Mouse (Mus musculus) embryonic facial prominence, embryonic 15.5 days (tissue): ENCODE data around the gene Polh. TPM values are rescaled to one million over a fixed set of nuclear protein-coding genes. Genes with fewer than 3 reads are reported as not detected.

Experiments
- ATAC-seq: fragments of 200-750 bp; cut with Nextera tagmentation; 2 replicates; pipeline ENCODE4 v1.8.0; 2017; ENCODE audit warnings: low read depth, moderate TSS enrichment; ENCODE audit not compliant: insufficient number of reproducible peaks, low FRiP score, low TSS enrichment
- H3K27ac ChIP-seq: fragments of 300-500 bp; sonication (generic); replicated peaks from 2 replicates; pipeline ENCODE4 v1.5.1; 2015; ENCODE audit warnings: mild to moderate bottlenecking, inconsistent platforms
- H3K27me3 ChIP-seq: fragments of 300-500 bp; sonication (generic); 2 replicates; pipeline ENCODE4 v1.6.1; 2015; ENCODE audit warnings: inconsistent platforms
- H3K36me3 ChIP-seq: fragments of 300-500 bp; sonication (generic); 2 replicates; pipeline ENCODE4 v1.6.1; 2015; ENCODE audit warnings: mild to moderate bottlenecking, inconsistent platforms
- H3K4me1 ChIP-seq: fragments of 300-500 bp; sonication (generic); 2 replicates; pipeline ENCODE4 v1.6.1; 2015; ENCODE audit warnings: inconsistent platforms
- H3K4me2 ChIP-seq: fragments of 300-500 bp; sonication (generic); replicated peaks from 2 replicates; pipeline ENCODE4 v1.6.1; 2015; ENCODE audit warnings: mild to moderate bottlenecking, inconsistent platforms
- H3K4me3 ChIP-seq: fragments of 300-500 bp; sonication (generic); replicated peaks from 2 replicates; pipeline ENCODE4 v1.5.1; 2015; ENCODE audit warnings: mild to moderate bottlenecking, inconsistent platforms
- H3K9ac ChIP-seq: fragments of 300-500 bp; sonication (generic); 2 replicates; pipeline ENCODE4 v1.6.1; 2015; ENCODE audit warnings: inconsistent platforms
- H3K9me3 ChIP-seq: fragments of 300-500 bp; sonication (generic); replicated peaks from 2 replicates; pipeline ENCODE4 v1.6.1; 2016; ENCODE audit warnings: inconsistent platforms
- WGBS: fragments of 180-500 bp; shearing (Covaris S2); methylation state at CpG from one replicate; pipeline ENCODE4 v1.1.7; 2015; 5-methylcytosine and 5-hydroxymethylcytosine counted together
- polyA plus RNA-seq: library from polyadenylated mRNA; unstranded; fragments of >200 nt; fragmentation: Nextera tagmentation; extraction: Ambion mirVana; gene quantifications from 2 replicates; pipeline ENCODE4 v1.2.1, GENCODE M21; 2015

The Polh gene
- polyA plus RNA-seq, 1 experiment from 2014 or later, result 20.2 TPM

DNA sequence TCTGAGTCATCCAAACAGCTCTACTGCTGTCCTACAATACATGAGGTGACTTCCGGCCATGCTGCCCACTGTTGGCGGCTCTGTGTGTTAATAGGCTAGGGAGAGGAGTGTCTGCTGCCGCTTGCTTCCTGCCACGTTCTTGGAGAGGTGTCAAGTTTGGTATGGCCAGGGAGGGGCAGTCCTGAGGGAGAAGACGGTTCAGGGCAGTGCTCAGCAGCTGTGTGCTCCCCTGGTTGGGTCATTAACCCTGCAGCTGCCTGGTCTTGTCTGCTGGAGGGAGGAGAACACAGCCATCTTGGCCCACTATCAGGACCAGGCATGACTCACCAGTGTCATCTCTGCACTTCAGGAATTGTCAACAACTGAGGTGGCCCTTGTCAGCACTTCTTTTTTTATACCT lies 34.1 kb downstream of the Polh start:
- no peak overlapping the region for H3K27ac ChIP-seq
- H3K9ac ChIP-seq, result no peak overlapping the region
- 48% methylated on average over 5 of the region's 5 CpGs for WGBS
- H3K4me1 ChIP-seq, result peaks cover 6% of the 10 kb centered on the region; the same call in 1 of the 2 replicates
- H3K9me3 ChIP-seq, result no peaks in the 10 kb centered on the region
- ATAC-seq, result no peak
- peaks cover 92% of the 10 kb centered on the region for H3K36me3 ChIP-seq
- H3K4me2 ChIP-seq, result no peak overlapping the region
- no peaks in the 10 kb centered on the region for H3K27me3 ChIP-seq
- H3K4me3 ChIP-seq, result no peak overlapping the region

DNA sequence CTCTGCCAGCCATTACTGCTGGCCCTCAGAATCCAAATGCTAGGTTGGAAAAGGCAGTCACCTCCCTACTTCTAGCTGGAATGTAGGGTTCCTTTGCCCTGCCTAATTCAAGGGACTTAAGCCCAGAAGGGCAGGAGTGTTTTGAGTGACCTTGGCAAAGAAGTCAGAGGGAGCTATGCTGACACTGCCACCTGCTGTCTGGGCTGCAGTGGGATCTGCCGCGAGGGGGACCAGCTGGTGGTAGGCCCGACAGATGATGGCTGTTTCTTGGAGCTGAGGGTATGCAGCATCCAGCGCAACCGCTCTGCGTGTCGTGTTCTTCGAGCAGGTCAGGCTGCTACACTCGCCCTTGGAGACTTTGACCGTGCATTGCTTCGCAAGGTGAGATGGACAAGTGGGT lies 35.4 kb downstream of the Polh start:
- ATAC-seq, result no peak
- Histone ChIP-seq H3K9ac (no peak overlapping the region), H3K4me3 (no peak overlapping the region), H3K36me3 (peaks cover 79% of the 10 kb centered on the region), H3K4me1 (peaks cover 18% of the 10 kb centered on the region), H3K9me3 (no peaks in the 10 kb centered on the region), H3K27me3 (no peaks in the 10 kb centered on the region), H3K27ac (no peak overlapping the region), H3K4me2 (no peak overlapping the region)
- 86% methylated on average over 11 of the region's 11 CpGs for WGBS

DNA sequence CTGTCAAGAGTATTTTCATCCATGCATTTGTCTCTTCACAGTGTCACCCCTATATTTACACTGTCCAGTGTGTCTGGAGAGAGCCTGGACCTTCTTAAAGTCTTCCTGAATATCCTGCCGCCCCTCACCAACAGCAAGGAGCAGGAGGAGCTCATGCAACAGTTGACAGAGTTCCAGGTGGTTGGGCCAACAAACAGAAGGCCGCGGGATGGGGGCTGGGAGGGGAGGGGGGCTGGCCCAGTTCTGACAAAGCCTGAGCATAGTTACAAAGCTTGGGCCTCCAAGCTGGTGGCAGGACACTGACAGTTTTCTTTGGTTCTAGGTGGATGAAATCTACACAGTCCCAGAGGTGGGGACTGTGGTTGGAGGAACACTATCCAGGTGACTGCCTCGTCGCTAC lies 36.2 kb downstream of the Polh start:
- WGBS, result 78% methylated on average over 5 of the region's 5 CpGs
- H3K4me3 ChIP-seq, result no peak overlapping the region
- no peak for ATAC-seq

DNA sequence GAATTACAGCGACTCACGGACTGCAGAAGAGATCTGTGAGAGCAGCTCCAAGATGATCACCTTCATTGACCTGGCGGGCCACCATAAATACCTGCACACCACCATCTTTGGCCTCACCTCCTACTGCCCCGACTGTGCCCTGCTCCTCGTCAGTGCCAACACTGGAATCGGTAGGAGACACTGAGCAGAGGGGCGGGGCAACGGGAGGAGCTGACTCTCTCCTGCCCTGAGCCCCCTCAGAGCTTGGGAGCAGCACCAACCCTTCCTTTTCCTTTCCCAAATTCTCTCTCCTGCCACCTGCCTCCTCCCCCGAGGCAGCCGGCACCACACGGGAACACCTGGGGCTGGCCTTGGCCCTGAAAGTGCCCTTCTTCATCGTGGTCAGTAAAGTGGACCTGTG lies 37.0 kb downstream of the Polh start:
- Histone ChIP-seq H3K9ac (no peak overlapping the region), H3K27me3 (no peaks in the 10 kb centered on the region), H3K4me3 (no peak overlapping the region), H3K9me3 (no peaks in the 10 kb centered on the region), H3K27ac (no peak overlapping the region), H3K36me3 (peaks cover 66% of the 10 kb centered on the region), H3K4me1 (peaks cover 24% of the 10 kb centered on the region), H3K4me2 (no peak overlapping the region)
- ATAC-seq, result no peak
- 88% methylated on average over 12 of the region's 12 CpGs for WGBS

More for the DNA sequence above, 36.2 kb downstream of the Polh start:
- no peak overlapping the region for H3K27ac ChIP-seq
- H3K27me3 ChIP-seq, result no peaks in the 10 kb centered on the region
- no peaks in the 10 kb centered on the region for H3K9me3 ChIP-seq
- H3K36me3 ChIP-seq, result peaks cover 74% of the 10 kb centered on the region
- no peak overlapping the region for H3K9ac ChIP-seq
- H3K4me2 ChIP-seq, result no peak overlapping the region
- H3K4me1 ChIP-seq, result peaks cover 24% of the 10 kb centered on the region

DNA sequence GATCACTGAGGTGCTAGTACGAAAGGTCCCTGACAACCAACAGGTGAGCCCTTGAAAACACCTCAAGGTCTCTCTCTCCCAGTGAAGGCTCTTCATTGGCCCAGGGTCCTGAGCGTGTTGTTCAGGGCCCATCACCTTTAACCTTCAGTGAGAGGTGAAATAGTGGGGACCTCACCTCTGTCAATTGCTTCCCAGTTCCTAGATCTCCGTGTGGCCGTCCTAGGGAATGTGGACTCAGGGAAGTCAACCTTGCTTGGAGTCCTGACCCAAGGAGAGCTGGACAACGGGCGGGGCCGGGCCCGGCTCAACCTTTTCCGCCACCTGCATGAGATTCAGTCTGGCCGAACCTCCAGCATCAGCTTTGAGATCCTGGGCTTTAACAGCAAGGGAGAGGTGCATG lies 37.7 kb downstream of the Polh start:
- H3K4me2 ChIP-seq, result no peak overlapping the region
- ATAC-seq, result no peak
- 93% methylated on average over 10 of the region's 10 CpGs for WGBS
- peaks cover 60% of the 10 kb centered on the region for H3K36me3 ChIP-seq
- H3K27me3 ChIP-seq, result no peaks in the 10 kb centered on the region
- H3K4me3 ChIP-seq, result no peak overlapping the region
- no peak overlapping the region for H3K27ac ChIP-seq
- H3K4me1 ChIP-seq, result peaks cover 24% of the 10 kb centered on the region
- no peaks in the 10 kb centered on the region for H3K9me3 ChIP-seq
- H3K9ac ChIP-seq, result no peak overlapping the region

DNA sequence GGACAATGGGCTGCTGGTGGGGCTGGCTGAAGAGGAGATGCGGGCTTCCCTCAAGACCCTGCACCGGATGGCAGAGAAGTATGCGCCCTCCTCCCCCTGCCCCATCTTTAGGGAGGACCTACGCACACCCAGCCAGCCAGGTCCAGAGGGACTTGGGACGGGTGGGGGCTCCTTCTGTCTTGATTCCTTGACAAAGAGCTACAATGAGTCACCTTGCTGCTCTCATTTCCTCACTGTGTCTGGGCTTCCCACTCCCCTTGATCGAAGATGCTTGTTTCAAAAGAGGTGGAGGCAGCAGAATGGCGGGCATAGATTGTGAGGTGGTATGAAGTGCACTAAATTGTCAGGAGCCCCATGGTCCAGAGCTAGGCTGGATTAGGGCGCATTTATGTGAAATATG lies 38.1 kb downstream of the Polh start:
- H3K4me3 ChIP-seq, result no peak overlapping the region
- no peak overlapping the region for H3K9ac ChIP-seq
- no peak overlapping the region for H3K4me2 ChIP-seq
- no peaks in the 10 kb centered on the region for H3K27me3 ChIP-seq
- H3K9me3 ChIP-seq, result no peaks in the 10 kb centered on the region
- H3K4me1 ChIP-seq, result peaks cover 24% of the 10 kb centered on the region
- no peak overlapping the region for H3K27ac ChIP-seq
- no peak for ATAC-seq
- peaks cover 55% of the 10 kb centered on the region for H3K36me3 ChIP-seq
- 93% methylated on average over 8 of the region's 8 CpGs for WGBS

DNA sequence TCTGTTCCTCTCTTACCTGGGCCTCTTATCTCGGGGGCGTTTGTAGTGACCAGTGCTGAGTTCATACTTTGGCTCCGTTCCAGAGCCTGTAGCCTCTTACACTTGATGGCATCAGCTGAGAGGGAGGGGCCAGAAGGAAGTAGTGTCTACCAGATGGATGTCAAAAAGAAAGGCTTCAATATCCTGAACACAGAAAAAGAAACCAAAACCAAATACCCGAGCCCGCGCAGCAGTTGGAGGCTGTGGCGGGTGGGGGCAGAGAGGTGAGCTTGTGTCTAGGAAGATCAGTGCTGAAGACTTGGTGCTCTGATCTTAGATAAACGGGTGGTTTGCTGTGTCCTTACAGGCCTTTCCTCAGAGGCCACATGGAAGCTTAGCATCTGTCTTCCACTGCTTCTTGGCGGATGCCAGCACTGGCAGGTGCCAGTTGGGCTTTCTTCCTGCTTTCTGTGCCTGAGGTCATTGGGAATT lies 39.5 kb downstream of the Polh start:
- H3K9ac ChIP-seq, result no peak overlapping the region
- no peaks in the 10 kb centered on the region for H3K9me3 ChIP-seq
- peaks cover 43% of the 10 kb centered on the region for H3K36me3 ChIP-seq
- 0 out of 2 replicates have a peak overlapping the region, but pooled peaks have one; percentile 6 for H3K4me2 ChIP-seq
- H3K27ac ChIP-seq, result peak overlapping the region; percentile 5; the same call in 1 of the 2 replicates
- H3K27me3 ChIP-seq, result no peaks in the 10 kb centered on the region
- WGBS, result 76% methylated on average over 9 of the region's 9 CpGs
- no peak overlapping the region for H3K4me3 ChIP-seq
- peaks cover 20% of the 10 kb centered on the region for H3K4me1 ChIP-seq
- ATAC-seq, result no peak

DNA sequence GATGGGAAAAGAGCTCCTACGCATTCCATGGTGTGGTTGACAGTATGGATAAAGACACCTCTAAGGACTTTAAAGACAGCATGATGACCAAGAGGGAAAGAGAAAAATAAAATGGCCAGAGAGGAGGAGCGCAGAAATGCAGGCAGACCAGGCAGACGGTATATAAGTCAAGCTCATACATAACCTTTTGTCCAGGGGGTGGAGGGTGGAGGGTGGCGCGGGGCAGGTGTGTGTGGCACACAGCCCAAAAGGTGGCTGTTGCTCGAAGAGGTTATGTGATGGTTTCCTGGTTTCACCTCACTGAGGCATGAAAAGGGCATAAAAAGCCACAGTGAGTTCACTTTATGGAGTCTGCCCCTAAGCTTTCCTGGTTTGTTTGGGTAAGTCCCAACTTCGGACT lies 39.9 kb downstream of the Polh start:
- ATAC-seq, result no peak
- no peak overlapping the region for H3K9ac ChIP-seq
- H3K27ac ChIP-seq, result no peak overlapping the region
- H3K4me1 ChIP-seq, result peaks cover 18% of the 10 kb centered on the region
- H3K4me3 ChIP-seq, result no peak overlapping the region
- H3K9me3 ChIP-seq, result no peaks in the 10 kb centered on the region
- 90% methylated on average over 7 of the region's 7 CpGs for WGBS
- H3K4me2 ChIP-seq, result no peak overlapping the region
- no peaks in the 10 kb centered on the region for H3K27me3 ChIP-seq
- H3K36me3 ChIP-seq, result peaks cover 39% of the 10 kb centered on the region

DNA sequence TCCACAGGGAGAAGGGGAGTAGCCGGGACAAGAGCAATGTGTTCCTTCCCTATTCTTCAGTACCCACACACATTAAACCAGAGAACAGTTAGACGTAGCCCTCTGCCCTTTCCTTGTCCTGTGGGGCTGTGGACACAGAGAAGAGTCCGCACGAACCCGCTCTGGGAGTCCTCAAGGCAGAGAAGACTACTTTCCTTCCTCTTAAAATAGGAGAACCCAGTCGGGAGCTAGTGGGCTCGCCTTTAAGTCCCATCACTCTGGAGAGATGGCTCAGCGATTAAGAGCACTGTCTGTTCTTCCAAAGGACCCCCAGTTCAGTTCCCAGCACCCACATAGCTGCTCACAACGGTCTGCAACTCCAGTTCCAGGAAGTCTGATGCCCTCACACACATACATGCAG lies 40.7 kb downstream of the Polh start:
- peak overlapping the region; percentile 68 for H3K4me2 ChIP-seq
- H3K4me3 ChIP-seq, result peak overlapping the region; percentile 86
- H3K9me3 ChIP-seq, result no peaks in the 10 kb centered on the region
- no peak for ATAC-seq
- 41% methylated on average over 9 of the region's 9 CpGs for WGBS
- no peaks in the 10 kb centered on the region for H3K27me3 ChIP-seq
- H3K9ac ChIP-seq, result peak overlapping the region; percentile 79
- H3K27ac ChIP-seq, result peak overlapping the region; percentile 94; the same call in 1 of the 2 replicates
- H3K36me3 ChIP-seq, result peaks cover 31% of the 10 kb centered on the region
- peaks cover 18% of the 10 kb centered on the region for H3K4me1 ChIP-seq

DNA sequence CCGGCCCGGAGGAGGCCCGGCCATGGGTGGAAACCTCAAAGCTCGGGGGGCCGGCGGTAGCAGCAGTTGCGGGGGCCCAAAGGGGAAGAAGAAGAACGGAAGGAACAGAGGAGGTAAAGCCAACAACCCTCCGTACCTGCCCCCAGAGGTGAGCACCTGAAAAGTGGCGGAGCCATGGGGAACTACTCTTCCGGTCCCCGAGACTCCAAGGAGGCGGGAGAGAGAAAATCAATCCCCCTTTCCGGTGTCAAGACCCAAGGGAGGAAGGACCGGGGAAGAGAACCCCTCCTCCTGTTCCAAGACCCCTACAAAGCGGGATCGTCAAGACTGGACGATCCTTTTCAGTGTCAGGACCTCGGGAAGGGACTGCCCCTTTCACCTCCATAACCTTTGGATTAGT lies 41.3 kb downstream of the Polh start:
- peak overlapping the region; percentile 68 for H3K4me2 ChIP-seq
- peak overlapping the region; percentile 86 for H3K4me3 ChIP-seq
- no peaks in the 10 kb centered on the region for H3K27me3 ChIP-seq
- H3K36me3 ChIP-seq, result peaks cover 25% of the 10 kb centered on the region
- no peaks in the 10 kb centered on the region for H3K9me3 ChIP-seq
- under 1% methylated on average over 19 of the region's 19 CpGs for WGBS
- ATAC-seq, result no peak
- peaks cover 18% of the 10 kb centered on the region for H3K4me1 ChIP-seq
- H3K9ac ChIP-seq, result peak overlapping the region; percentile 79
- H3K27ac ChIP-seq, result peak overlapping the region; percentile 94

DNA sequence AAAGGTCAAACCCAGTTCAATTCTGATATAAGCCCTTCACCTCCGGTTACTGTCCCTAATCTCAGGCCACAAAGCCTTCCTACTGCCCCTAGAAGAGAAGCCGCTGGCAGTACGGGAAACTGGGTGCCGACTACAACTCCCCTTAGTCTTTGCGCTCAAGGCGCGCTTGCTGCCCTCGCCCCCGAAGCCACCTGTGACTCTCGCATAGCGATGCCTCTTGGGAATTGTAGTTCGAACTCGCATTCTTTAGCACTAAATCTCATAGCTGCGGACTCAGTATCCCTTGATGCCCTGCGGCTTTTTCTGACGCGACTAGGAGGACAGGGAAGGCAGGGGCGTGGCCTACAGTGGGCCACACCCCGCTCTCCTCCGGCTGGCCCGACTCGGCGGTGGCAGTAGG lies 41.8 kb downstream of the Polh start, which contains the start of gene Gtpbp2:
Gene Gtpbp2, plus strand, starts transcription at position 347 of the 400 bp plus-strand sequence.
- Histone ChIP-seq H3K9me3 (no peaks in the 10 kb centered on the region), H3K27me3 (no peaks in the 10 kb centered on the region), H3K36me3 (peaks cover 20% of the 10 kb centered on the region), H3K4me1 (peaks cover 18% of the 10 kb centered on the region), H3K4me3 (peak within 1 kb of the TSS; percentile 86), H3K4me2 (peak within 1 kb of the TSS; percentile 83), H3K27ac (peak within 1 kb of the TSS; percentile 94), H3K9ac (peak within 1 kb of the TSS; percentile 79)
- peak; percentile 95 for ATAC-seq
- under 1% methylated on average over 23 of the region's 23 CpGs for WGBS

DNA sequence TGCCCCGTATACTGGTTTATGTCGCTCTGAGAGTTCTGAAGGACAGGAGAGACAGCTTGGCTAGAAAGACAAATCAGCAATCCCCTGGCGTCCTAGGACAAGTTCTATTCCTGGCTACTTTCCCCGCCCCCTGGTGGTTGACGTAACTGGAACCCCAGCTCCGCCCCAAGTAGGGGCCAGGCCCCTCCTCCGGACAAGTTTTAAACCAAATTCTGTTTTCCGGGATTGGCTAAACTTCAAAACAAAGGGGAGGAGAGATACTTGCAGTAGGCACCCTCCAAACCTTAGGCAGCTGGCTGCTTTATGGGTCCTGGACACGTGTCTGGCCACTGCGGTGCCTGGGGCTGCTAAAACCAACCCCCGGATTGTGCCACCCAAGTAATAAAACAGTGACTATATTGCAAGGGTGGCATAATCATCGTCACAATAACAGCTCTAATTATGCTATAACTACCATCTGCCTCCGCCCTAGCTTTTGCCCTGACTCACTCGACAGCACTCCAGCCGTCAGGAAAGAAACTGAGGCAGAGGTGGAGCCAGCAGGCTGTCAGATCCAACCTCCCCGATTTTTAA lies 42.3 kb downstream of the Polh start:
- peak overlapping the region; percentile 40; the same call in 1 of the 2 replicates for H3K9ac ChIP-seq
- WGBS, result under 1% methylated on average over 16 of the region's 16 CpGs
- H3K4me1 ChIP-seq, result peaks cover 18% of the 10 kb centered on the region
- H3K4me3 ChIP-seq, result peak overlapping the region; percentile 86
- peak; percentile 83 for ATAC-seq
- H3K27me3 ChIP-seq, result no peaks in the 10 kb centered on the region
- H3K36me3 ChIP-seq, result peaks cover 15% of the 10 kb centered on the region
- no peaks in the 10 kb centered on the region for H3K9me3 ChIP-seq
- peak overlapping the region; percentile 94 for H3K27ac ChIP-seq
- H3K4me2 ChIP-seq, result peak overlapping the region; percentile 83
